Mouse (Mus musculus) ES-Bruce4 (cell line): ENCODE results near the gene Csf3r.

Experiments used
- CTCF ChIP-seq: IDR thresholded peaks from one replicate; pipeline ENCODE4 v1.8.1; 2011; ENCODE audit warnings: low read depth, low read length
- EP300 ChIP-seq: IDR thresholded peaks from 2 replicates; pipeline ENCODE4 v1.6.1; 2011; ENCODE audit warnings: low read depth, low read length; ENCODE audit not compliant: insufficient read depth
- POLR2A ChIP-seq: IDR thresholded peaks from one replicate; pipeline ENCODE4 v1.8.1; 2011; ENCODE audit warnings: low read length; ENCODE audit not compliant: insufficient read depth

DNA sequence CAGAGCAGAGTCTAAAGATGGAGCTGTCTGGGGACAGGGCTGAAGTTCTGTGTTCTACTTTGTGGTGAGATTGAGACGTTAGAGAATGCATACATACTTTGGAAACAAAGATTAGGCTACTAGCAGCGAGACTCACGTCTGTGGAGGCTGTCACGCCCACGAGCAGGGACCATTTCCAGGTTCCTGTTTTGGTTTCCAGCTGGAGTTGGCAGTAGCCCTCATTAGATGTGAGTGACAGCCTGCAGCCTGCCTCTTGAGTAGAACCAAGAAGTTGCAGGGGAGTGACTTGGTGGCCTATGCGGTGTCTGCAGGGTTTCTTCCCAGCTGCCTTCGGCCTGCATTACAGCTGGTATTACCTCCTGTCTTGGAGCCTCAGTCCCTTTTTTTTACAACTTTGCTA lies 27.3 kb downstream of the Csf3r start:
- TF ChIP-seq EP300 (no peak), POLR2A (no peak), CTCF (no peak)
